Mouse (Mus musculus): ENCODE results near the gene Kctd4.

DNA sequence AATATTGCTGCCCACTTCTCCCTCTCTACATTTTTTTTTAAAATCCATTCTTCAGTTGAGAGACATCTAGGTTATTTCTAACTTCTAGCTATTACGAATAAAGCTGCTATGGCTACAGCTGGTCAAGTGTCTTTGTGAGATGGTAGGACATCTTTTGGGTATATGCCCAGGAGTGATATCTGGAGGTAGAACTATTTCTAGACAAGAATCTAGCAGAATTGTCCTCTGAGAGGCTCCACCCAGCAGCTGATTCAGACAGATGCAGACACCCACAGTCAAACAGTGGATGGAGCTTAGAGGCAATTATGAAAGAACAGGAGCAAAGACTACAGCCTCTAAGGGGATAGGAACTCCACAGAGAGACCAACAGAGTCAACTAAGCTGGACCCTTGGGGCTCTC is 13.3 kb upstream of the Kctd4 start:
- no peak for TF ChIP-seq ZC3H11A (IDR thresholded peaks at IDR 0.05; ENCODE audit: borderline replicate concordance, low read depth, low read length)
- no peak for TF ChIP-seq CHD2 (IDR thresholded peaks at IDR 0.05; ENCODE audit: low read depth, low read length)
- no peak for TF ChIP-seq ZNF384 (IDR thresholded peaks at IDR 0.05; ENCODE audit: low read depth, low read length)

Data from ES-E14 (cell line).